Mouse (Mus musculus): ENCODE data around the gene Rock2.

DNA sequence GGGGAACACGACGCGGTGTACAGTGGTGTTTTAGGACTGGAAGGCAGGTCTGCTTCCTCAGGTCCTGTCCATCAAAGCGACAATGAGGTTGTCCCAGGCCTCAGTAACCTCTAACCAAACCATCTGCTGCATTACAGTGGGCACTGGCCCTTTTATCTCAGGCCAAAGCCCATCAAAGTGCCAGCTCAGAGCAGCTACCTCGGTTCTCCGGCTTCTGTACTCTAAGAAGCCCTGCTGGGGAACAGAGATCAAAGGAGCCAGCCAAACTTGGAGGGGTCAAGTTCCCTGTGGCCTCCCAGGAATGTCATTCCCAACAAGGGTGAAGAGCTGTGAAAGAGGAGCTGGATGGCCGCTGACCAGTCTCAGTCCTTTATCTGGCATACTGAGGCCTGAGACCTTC lies 11.6 kb upstream of the Rock2 start:
- TF ChIP-seq HCFC1 (IDR thresholded peaks at IDR 0.05; ENCODE audit: borderline replicate concordance, insufficient read depth, low read length) (no peak), ZNF384 (IDR thresholded peaks at IDR 0.05; ENCODE audit: low read depth, low read length) (no peak), CHD2 (IDR thresholded peaks at IDR 0.05; ENCODE audit: low read depth, low read length) (no peak), MAFK (IDR thresholded peaks at IDR 0.05; ENCODE audit: insufficient read depth, low read depth, low read length) (no peak), ZC3H11A (IDR thresholded peaks at IDR 0.05; ENCODE audit: borderline replicate concordance, low read depth, low read length) (no peak)

Data from ES-E14 (cell line).